Comparison of ENCODE assay signal across 10 mouse cellular contexts in the genomic region with DNA sequence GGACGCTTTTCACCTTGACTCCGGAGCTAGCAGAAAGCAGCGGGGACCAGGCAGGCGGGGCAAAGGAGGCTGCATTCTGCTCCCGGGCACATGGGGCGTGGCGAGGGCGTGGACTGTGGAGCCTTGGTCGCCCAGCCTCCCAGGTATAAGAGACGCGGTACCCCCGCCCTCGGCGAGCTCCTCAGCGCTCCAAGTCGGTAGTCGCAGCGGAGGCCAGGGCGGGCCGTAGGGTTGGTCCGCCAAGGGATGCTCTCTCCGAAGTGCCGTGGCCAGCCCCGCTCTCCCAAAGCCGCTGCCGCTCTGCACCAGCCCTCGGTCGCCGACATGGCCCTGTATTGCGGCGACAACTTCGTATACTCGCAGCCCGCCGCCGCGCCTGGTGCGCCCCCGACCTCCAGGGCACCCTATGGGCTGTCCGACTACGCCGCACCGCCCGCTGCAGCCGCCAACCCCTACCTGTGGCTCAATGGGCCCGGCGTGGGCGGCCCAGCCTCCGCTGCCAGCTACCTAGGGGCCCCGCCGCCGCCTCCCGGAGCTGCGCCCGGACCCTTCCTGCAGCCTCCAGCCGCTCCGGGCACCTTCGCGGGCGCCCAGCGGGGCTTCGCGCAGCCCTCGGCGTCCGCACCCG. TPM values are rescaled to one million over a fixed set of nuclear protein-coding genes. Genes with fewer than 3 reads are reported as not detected.
DNase-seq lines count a peak whose midpoint lies in the region; ATAC-seq and TF ChIP-seq lines count a peak whose summit lies in the region.
"Had no signal": no experiment of that assay in that cellular context is flagged by ENCODE, and none has a peak within 500 bp of the region (broad histone marks: within the 10 kb centered on the region; RNA-seq: fewer than 3 reads in every experiment).

A gene (plus strand): TSS at position 247 of the 628 bp plus-strand sequence.

- peak; percentile 73 for ATAC-seq in embryonic facial prominence, embryonic 12.5 days (ENCODE audit: insufficient number of reproducible peaks, insufficient read depth, low FRiP score, low TSS enrichment)
- ATAC-seq in hindbrain, embryonic 16.5 days = peak; percentile 64
- ATAC-seq in midbrain, embryonic 15.5 days (replicated peaks) = peak; percentile 60

- H3K27me3 ChIP-seq in E14TG2a.4 (ENCODE audit: insufficient read depth, low read length) = peaks cover 92% of the 10 kb centered on the region
- H3K27me3 ChIP-seq in embryonic facial prominence, embryonic 12.5 days = peaks cover 65% of the 10 kb centered on the region
- peaks cover 42% of the 10 kb centered on the region for H3K27me3 ChIP-seq in hindbrain, embryonic 16.5 days (replicated peaks; ENCODE audit: control insufficient read depth, insufficient read depth, low read length)
- peaks cover 60% of the 10 kb centered on the region for H3K27me3 ChIP-seq in midbrain, embryonic 15.5 days (replicated peaks)

- 1% methylated on average over 66 of the region's 67 CpGs for WGBS in embryonic facial prominence, embryonic 12.5 days
- under 1% methylated on average over 59 of the region's 67 CpGs for WGBS in hindbrain, embryonic 16.5 days
- WGBS in midbrain, embryonic 15.5 days = 0% methylated on average over 62 of the region's 67 CpGs

- DNase-seq in adrenal gland, postnatal 25 days = peak; percentile 15
- DNase-seq in adrenal gland, postnatal 14 days = no peak
- DNase-seq in liver = peak; percentile 30
- DNase-seq in natural killer cell, adult 2 months (ENCODE audit: low spot score in 2 of 2) = no peak

- peak within 1 kb of the TSS; percentile 89 for H3K4me2 ChIP-seq in embryonic facial prominence, embryonic 12.5 days (replicated peaks)
- peak within 1 kb of the TSS; percentile 93 for H3K4me2 ChIP-seq in hindbrain, embryonic 16.5 days (ENCODE audit: low read length)
- peak within 1 kb of the TSS; percentile 90 for H3K4me2 ChIP-seq in midbrain, embryonic 15.5 days

- peaks cover 30% of the 10 kb centered on the region for H3K4me1 ChIP-seq in E14TG2a.4 (replicated peaks; ENCODE audit: low read depth, low read length)
- peaks cover 10% of the 10 kb centered on the region for H3K4me1 ChIP-seq in embryonic facial prominence, embryonic 12.5 days
- peaks cover 10% of the 10 kb centered on the region for H3K4me1 ChIP-seq in hindbrain, embryonic 16.5 days (ENCODE audit: control insufficient read depth, insufficient read depth, low read depth, low read length)
- H3K4me1 ChIP-seq in midbrain, embryonic 15.5 days = peaks cover 13% of the 10 kb centered on the region

- no peak within 1 kb of the TSS for H3K27ac ChIP-seq in embryonic facial prominence, embryonic 12.5 days
- H3K27ac ChIP-seq in hindbrain, embryonic 16.5 days (ENCODE audit: low read depth, low read length) = no peak within 1 kb of the TSS
- H3K27ac ChIP-seq in midbrain, embryonic 15.5 days = no peak within 1 kb of the TSS

- peak within 1 kb of the TSS; percentile 83 for H3K4me3 ChIP-seq in E14TG2a.4 (replicated peaks; ENCODE audit: low read length)
- peak within 1 kb of the TSS; percentile 46 for H3K4me3 ChIP-seq in embryonic facial prominence, embryonic 12.5 days
- H3K4me3 ChIP-seq in hindbrain, embryonic 16.5 days (ENCODE audit: low read length) = peak within 1 kb of the TSS; percentile 46
- H3K4me3 ChIP-seq in midbrain, embryonic 15.5 days = peak within 1 kb of the TSS; percentile 43
- H3K4me3 ChIP-seq: erythroblast, embryonic 14.5 days had no signal

- TF ChIP-seq CTCF in E14TG2a.4 (conservative IDR thresholded peaks at IDR 0.05; ENCODE audit: low read length) = no peak

- peak within 1 kb of the TSS; percentile 48 for H3K9ac ChIP-seq in embryonic facial prominence, embryonic 12.5 days
- H3K9ac ChIP-seq in hindbrain, embryonic 16.5 days (ENCODE audit: low read depth, low read length) = peak within 1 kb of the TSS; percentile 55
- 0 out of 2 replicates have a peak within 1 kb of the TSS, but pooled peaks have one; percentile 18 for H3K9ac ChIP-seq in midbrain, embryonic 15.5 days

- no peaks in the 10 kb centered on the region for H3K9me3 ChIP-seq in E14TG2a.4 (ENCODE audit: low read length)
- H3K9me3 ChIP-seq in embryonic facial prominence, embryonic 12.5 days = no peaks in the 10 kb centered on the region
- no peaks in the 10 kb centered on the region for H3K9me3 ChIP-seq in hindbrain, embryonic 16.5 days (ENCODE audit: control insufficient read depth, low read length)
- no peaks in the 10 kb centered on the region for H3K9me3 ChIP-seq in midbrain, embryonic 15.5 days

- H3K36me3 ChIP-seq in E14TG2a.4 (ENCODE audit: insufficient read depth, low read length) = peaks cover 8% of the 10 kb centered on the region; the same call in 1 of the 2 replicates
- H3K36me3 ChIP-seq in embryonic facial prominence, embryonic 12.5 days = no peaks in the 10 kb centered on the region
- H3K36me3 ChIP-seq in hindbrain, embryonic 16.5 days (ENCODE audit: control insufficient read depth, insufficient read depth, low read length) = no peaks in the 10 kb centered on the region
- H3K36me3 ChIP-seq in midbrain, embryonic 15.5 days (replicated peaks) = no peaks in the 10 kb centered on the region

RNA-seq across cellular contexts. Expression of the gene that starts here (rescaled TPM):
- total RNA-seq in adrenal gland, postnatal 25 days (2021) = not detected in 2 replicates
- not detected in 2 replicates for total RNA-seq in adrenal gland, postnatal 14 days (2021)
- polyA plus RNA-seq in embryonic facial prominence, embryonic 12.5 days (2016; fragmentation: Nextera tagmentation; extraction: Ambion mirVana) = 1.3 and 1.7 TPM in 2 replicates
- polyA plus RNA-seq in hindbrain, embryonic 16.5 days (2015; fragmentation: Nextera tagmentation; extraction: Ambion mirVana) = not detected in 2 replicates
- not detected in 2 replicates for polyA plus RNA-seq in midbrain, embryonic 15.5 days (2015; fragmentation: Nextera tagmentation; extraction: Ambion mirVana)
- polyA plus RNA-seq: erythroblast, embryonic 14.5 days; spleen, adult 2 months had no signal

Comparison
In these comparisons a context has a peak if more than half of its experiments do, and no peak if none do; other contexts are left out.
1. Peak in DNase-seq in adrenal gland, postnatal 25 days; RNA of the gene not detected or under 1 TPM.
2. Peak in ATAC-seq, H3K4me3 ChIP-seq, H3K9ac ChIP-seq and H3K4me2 ChIP-seq in hindbrain, embryonic 16.5 days; RNA of the gene not detected or under 1 TPM.
3. Peak in ATAC-seq, H3K4me3 ChIP-seq, H3K9ac ChIP-seq and H3K4me2 ChIP-seq in midbrain, embryonic 15.5 days; RNA of the gene not detected or under 1 TPM.